Mouse (Mus musculus) limb, embryonic 11.5 days (tissue): ENCODE measurements around the gene Samd5. TPM values are rescaled to one million over a fixed set of nuclear protein-coding genes. Genes with fewer than 3 reads are reported as not detected.

ENCODE experiments used
- ATAC-seq: fragments of 200-750 bp; cut with Nextera tagmentation; 2 replicates; pipeline ENCODE4 v1.8.0; 2017; ENCODE audit warnings: low read depth; ENCODE audit not compliant: insufficient number of reproducible peaks, low FRiP score, low TSS enrichment
- DNase-seq: peaks from one replicate; pipeline ENCODE4 v3.0.0-alpha.2; 2015; ENCODE audit warnings: low spot score
- H3K27ac ChIP-seq: fragments of 300-500 bp; sonication (generic); replicated peaks from 2 replicates; pipeline ENCODE4 v1.5.1; 2014; ENCODE audit warnings: low read depth, mild to moderate bottlenecking, low read length
- H3K27me3 ChIP-seq: fragments of 300-500 bp; sonication (generic); 2 replicates; pipeline ENCODE4 v1.6.1; 2014; ENCODE audit warnings: mild to moderate bottlenecking, low read length, mixed read lengths; ENCODE audit not compliant: control insufficient read depth, insufficient read depth
- H3K36me3 ChIP-seq: fragments of 300-500 bp; sonication (generic); 2 replicates; pipeline ENCODE4 v1.6.1; 2014; ENCODE audit warnings: mild to moderate bottlenecking, low read length, moderate library complexity, mixed read lengths; ENCODE audit not compliant: control insufficient read depth, insufficient read depth
- H3K4me1 ChIP-seq: fragments of 300-500 bp; sonication (generic); 2 replicates; pipeline ENCODE4 v1.6.1; 2014; ENCODE audit warnings: low read length, mixed read lengths; ENCODE audit not compliant: control insufficient read depth, insufficient read depth
- H3K4me2 ChIP-seq: fragments of 300-500 bp; sonication (generic); 2 replicates; pipeline ENCODE4 v1.6.1; 2014; ENCODE audit warnings: low read depth, mild to moderate bottlenecking, moderate library complexity; ENCODE audit not compliant: severe bottlenecking
- H3K4me3 ChIP-seq: fragments of 300-500 bp; sonication (generic); 2 replicates; pipeline ENCODE4 v1.5.1; 2014; ENCODE audit warnings: low read depth, low read length
- H3K9ac ChIP-seq: fragments of 300-500 bp; sonication (generic); 2 replicates; pipeline ENCODE4 v1.6.1; 2014; ENCODE audit warnings: mild to moderate bottlenecking, low read length
- H3K9me3 ChIP-seq: fragments of 300-500 bp; sonication (generic); 2 replicates; pipeline ENCODE4 v1.6.1; 2016; ENCODE audit warnings: low read length; ENCODE audit not compliant: control insufficient read depth
- WGBS: fragments of 180-500 bp; shearing (Covaris S2); extraction: QIAGEN DNeasy Blood & Tissue Kit; methylation state at CpG from one replicate; pipeline ENCODE4 v1.1.7; 2014; 5-methylcytosine and 5-hydroxymethylcytosine counted together
- polyA plus RNA-seq: library from polyadenylated mRNA; unstranded; fragments of >200 nt; fragmentation: Nextera tagmentation; extraction: Ambion mirVana; gene quantifications from 2 replicates; pipeline ENCODE4 v1.2.1, GENCODE M21; 2014

Samd5 gene
- polyA plus RNA-seq, 1 experiment from 2014 or later = 2.7 TPM

DNA sequence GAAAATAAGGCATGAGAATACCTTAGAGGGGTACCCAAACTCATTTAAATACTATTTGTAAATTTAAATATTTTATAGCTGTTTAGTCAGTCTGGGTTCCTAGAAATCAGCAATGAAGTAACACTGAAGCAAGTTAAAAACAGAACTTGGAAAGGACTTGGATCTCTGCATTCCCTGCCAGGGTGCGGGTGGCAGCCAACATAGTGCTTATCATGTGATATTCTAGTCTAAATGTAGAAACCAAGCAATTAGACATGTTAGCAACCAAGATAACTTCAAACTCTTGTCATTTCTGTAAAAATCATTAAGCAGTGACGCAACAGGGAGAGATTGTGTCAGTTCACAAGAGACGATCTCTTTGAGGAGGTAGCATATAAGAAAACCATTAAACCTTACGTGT, 32.9 kb downstream of the Samd5 start:
- no peaks in the 10 kb centered on the region for H3K36me3 ChIP-seq
- DNase-seq = no peak
- no peaks in the 10 kb centered on the region for H3K27me3 ChIP-seq
- WGBS = 92% methylated on average over 4 of the region's 4 CpGs
- H3K4me1 ChIP-seq = no peaks in the 10 kb centered on the region
- H3K4me2 ChIP-seq = no peak overlapping the region
- no peak for ATAC-seq
- H3K9me3 ChIP-seq = no peaks in the 10 kb centered on the region
- no peak overlapping the region for H3K4me3 ChIP-seq
- no peak overlapping the region for H3K27ac ChIP-seq
- no peak overlapping the region for H3K9ac ChIP-seq

GRCm38 (mm10) chr10:9640678-9641077, 34.3 kb downstream of the Samd5 start:
- no peak overlapping the region for H3K27ac ChIP-seq
- ATAC-seq (no peak), DNase-seq (no peak)
- H3K4me1 ChIP-seq = no peaks in the 10 kb centered on the region
- no peak overlapping the region for H3K4me2 ChIP-seq
- no peaks in the 10 kb centered on the region for H3K9me3 ChIP-seq
- H3K9ac ChIP-seq = no peak overlapping the region
- WGBS = 71% methylated on average over 2 of the region's 2 CpGs
- H3K4me3 ChIP-seq = no peak overlapping the region
- H3K27me3 ChIP-seq = no peaks in the 10 kb centered on the region
- no peaks in the 10 kb centered on the region for H3K36me3 ChIP-seq

DNA sequence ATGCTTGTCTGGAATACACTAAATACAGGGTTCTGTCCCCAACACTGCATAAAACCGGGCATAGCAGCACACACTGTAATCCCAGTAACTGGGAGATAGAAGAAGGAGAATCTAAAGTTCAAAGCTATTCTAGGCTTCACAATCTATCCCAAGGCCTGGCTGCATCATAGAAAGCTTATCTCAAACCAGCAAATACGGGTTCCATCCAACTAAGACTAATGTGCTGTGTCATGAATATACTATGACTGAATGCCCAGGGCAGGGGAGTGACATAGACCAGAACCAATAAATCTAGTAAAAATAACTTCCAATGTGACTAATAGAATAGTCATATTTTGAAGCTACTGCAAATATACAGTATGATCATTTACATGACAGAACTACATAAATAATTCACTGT, 35.0 kb downstream of the Samd5 start:
- DNase-seq (no peak), ATAC-seq (no peak)
- Histone ChIP-seq H3K27ac (no peak overlapping the region), H3K27me3 (no peaks in the 10 kb centered on the region), H3K9me3 (no peaks in the 10 kb centered on the region), H3K4me3 (no peak overlapping the region), H3K4me2 (no peak overlapping the region), H3K36me3 (no peaks in the 10 kb centered on the region), H3K9ac (no peak overlapping the region), H3K4me1 (no peaks in the 10 kb centered on the region)
- 79% methylated on average over 2 of the region's 2 CpGs for WGBS

GRCm38 (mm10) chr10:9625356-9625755, 49.7 kb downstream of the Samd5 start:
- DNase-seq (no peak), ATAC-seq (no peak)
- Histone ChIP-seq H3K4me3 (no peak overlapping the region), H3K27ac (no peak overlapping the region), H3K9ac (no peak overlapping the region), H3K27me3 (no peaks in the 10 kb centered on the region), H3K4me1 (no peaks in the 10 kb centered on the region), H3K9me3 (no peaks in the 10 kb centered on the region), H3K4me2 (no peak overlapping the region), H3K36me3 (no peaks in the 10 kb centered on the region)
- 62% methylated on average over 1 of the region's 1 CpGs for WGBS

- DNase-seq = no peak
- 82% methylated on average over 3 of the region's 3 CpGs for WGBS
- no peaks in the 10 kb centered on the region for H3K9me3 ChIP-seq
- no peaks in the 10 kb centered on the region for H3K27me3 ChIP-seq
- H3K9ac ChIP-seq = no peak overlapping the region
- no peak for ATAC-seq
- H3K36me3 ChIP-seq = no peaks in the 10 kb centered on the region
- H3K4me3 ChIP-seq = no peak overlapping the region
- H3K4me1 ChIP-seq = no peaks in the 10 kb centered on the region
- H3K4me2 ChIP-seq = no peak overlapping the region
- H3K27ac ChIP-seq = no peak overlapping the region
These were observed 52.9 kb downstream of the Samd5 start for GRCm38 (mm10) chr10:9621926-9622688.

GRCm38 (mm10) chr10:9621055-9621454, 54.0 kb downstream of the Samd5 start:
- H3K4me3 ChIP-seq = no peak overlapping the region
- H3K4me1 ChIP-seq = no peaks in the 10 kb centered on the region
- DNase-seq (no peak), ATAC-seq (no peak)
- no peaks in the 10 kb centered on the region for H3K9me3 ChIP-seq
- H3K27ac ChIP-seq = no peak overlapping the region
- no peak overlapping the region for H3K4me2 ChIP-seq
- no peak overlapping the region for H3K9ac ChIP-seq
- H3K36me3 ChIP-seq = no peaks in the 10 kb centered on the region
- 63% methylated on average over 1 of the region's 1 CpGs for WGBS
- H3K27me3 ChIP-seq = no peaks in the 10 kb centered on the region

DNA sequence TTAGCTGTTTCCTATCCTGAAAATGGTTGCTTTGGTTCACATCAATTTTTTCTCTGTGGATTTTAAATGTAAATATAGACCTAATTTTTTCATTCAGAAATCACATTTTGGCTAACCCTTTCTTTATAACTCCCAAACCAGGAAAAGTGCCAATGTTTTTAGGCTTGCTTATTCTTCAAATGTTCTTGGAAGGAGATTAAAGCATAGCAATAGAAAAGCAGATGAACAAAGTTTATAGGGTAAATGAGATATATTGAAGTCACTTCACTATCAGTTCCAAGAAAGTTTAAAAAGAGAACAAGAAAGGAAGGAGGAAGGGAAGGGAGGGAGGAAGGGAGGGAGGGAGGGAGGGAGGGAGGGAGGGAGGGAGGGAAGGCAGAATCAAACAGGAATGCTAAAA, 60.0 kb downstream of the Samd5 start:
- ATAC-seq = no peak
- DNase-seq = no peak
- Histone ChIP-seq H3K9ac (no peak overlapping the region), H3K27ac (no peak overlapping the region), H3K9me3 (no peaks in the 10 kb centered on the region), H3K4me3 (no peak overlapping the region), H3K27me3 (no peaks in the 10 kb centered on the region), H3K36me3 (no peaks in the 10 kb centered on the region), H3K4me2 (no peak overlapping the region), H3K4me1 (no peaks in the 10 kb centered on the region)

DNA sequence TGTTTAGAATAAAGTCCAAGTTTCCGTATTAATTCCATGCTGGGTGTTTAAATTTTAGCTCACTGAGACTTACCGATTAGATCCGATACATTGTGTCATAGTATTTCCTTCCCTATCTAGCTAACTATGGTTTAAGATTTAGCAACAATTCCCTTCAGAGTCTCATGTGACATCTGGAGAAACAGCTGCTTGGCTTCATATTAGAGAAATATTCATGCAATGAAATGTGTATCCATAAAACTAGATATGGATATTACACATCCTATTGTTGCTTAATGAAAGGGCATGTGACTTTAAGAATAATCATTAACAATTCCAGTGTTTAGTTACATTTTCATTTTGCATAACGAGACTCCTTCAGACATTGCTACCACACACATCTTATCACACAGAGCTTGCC, 66.2 kb downstream of the Samd5 start:
- no peaks in the 10 kb centered on the region for H3K36me3 ChIP-seq
- H3K27me3 ChIP-seq = no peaks in the 10 kb centered on the region
- no peak overlapping the region for H3K27ac ChIP-seq
- H3K9me3 ChIP-seq = no peaks in the 10 kb centered on the region
- ATAC-seq (no peak), DNase-seq (no peak)
- 93% methylated on average over 4 of the region's 4 CpGs for WGBS
- no peaks in the 10 kb centered on the region for H3K4me1 ChIP-seq
- no peak overlapping the region for H3K4me3 ChIP-seq
- H3K4me2 ChIP-seq = no peak overlapping the region
- H3K9ac ChIP-seq = no peak overlapping the region

DNA sequence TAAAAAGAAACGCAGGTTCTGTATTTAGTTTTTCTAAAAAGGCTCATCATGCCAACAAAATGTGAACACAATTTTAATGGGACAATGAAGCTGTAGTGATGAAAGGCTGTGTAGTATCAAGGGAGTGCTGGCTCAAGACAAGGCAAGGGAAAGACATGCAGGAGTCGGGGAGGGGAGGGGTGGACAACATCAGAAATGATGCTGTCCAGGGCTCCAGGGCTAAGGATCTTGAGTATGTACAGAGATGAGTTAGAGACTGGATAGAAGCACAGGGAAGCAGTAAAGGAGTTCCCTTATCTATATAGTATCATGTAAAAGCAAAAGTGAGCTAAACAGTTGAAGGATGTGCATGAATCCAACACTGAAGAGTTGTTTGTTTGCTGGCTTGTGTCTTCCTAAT, 67.9 kb downstream of the Samd5 start:
- WGBS = 94% methylated on average over 2 of the region's 2 CpGs

More for the DNA sequence above, 67.9 kb downstream of the Samd5 start:
- no peak for DNase-seq
- Histone ChIP-seq H3K27me3 (no peaks in the 10 kb centered on the region), H3K4me2 (no peak overlapping the region), H3K27ac (no peak overlapping the region), H3K4me1 (no peaks in the 10 kb centered on the region), H3K36me3 (no peaks in the 10 kb centered on the region), H3K9ac (no peak overlapping the region), H3K9me3 (no peaks in the 10 kb centered on the region), H3K4me3 (no peak overlapping the region)
- no peak for ATAC-seq
